Mouse (Mus musculus) lung, embryonic 15.5 days (tissue): ENCODE results near the gene Tsga10. TPM values are rescaled to one million over a fixed set of nuclear protein-coding genes. Genes with fewer than 3 reads are reported as not detected.

Experiments used
- ATAC-seq: fragments of 200-750 bp; cut with Nextera tagmentation; 2 replicates; pipeline ENCODE4 v1.8.0; 2017; ENCODE audit warnings: moderate number of reproducible peaks, borderline replicate concordance; ENCODE audit not compliant: low FRiP score, low TSS enrichment; ENCODE audit errors: extremely low read depth
- H3K27ac ChIP-seq: fragments of 300-500 bp; sonication (generic); 2 replicates; pipeline ENCODE4 v1.5.1; 2015; ENCODE audit warnings: moderate library complexity, mild to moderate bottlenecking, inconsistent platforms
- H3K27me3 ChIP-seq: fragments of 300-500 bp; sonication (generic); 2 replicates; pipeline ENCODE4 v1.6.1; 2015; ENCODE audit warnings: inconsistent platforms
- H3K36me3 ChIP-seq: fragments of 300-500 bp; sonication (generic); 2 replicates; pipeline ENCODE4 v1.6.1; 2015; ENCODE audit warnings: inconsistent platforms
- H3K4me1 ChIP-seq: fragments of 300-500 bp; sonication (generic); 2 replicates; pipeline ENCODE4 v1.6.1; 2015; ENCODE audit warnings: inconsistent platforms
- H3K4me2 ChIP-seq: fragments of 300-500 bp; sonication (generic); 2 replicates; pipeline ENCODE4 v1.6.1; 2015; ENCODE audit warnings: inconsistent platforms, mild to moderate bottlenecking, moderate library complexity
- H3K4me3 ChIP-seq: fragments of 300-500 bp; sonication (generic); 2 replicates; pipeline ENCODE4 v1.5.1; 2015; ENCODE audit warnings: mild to moderate bottlenecking, inconsistent platforms
- H3K9ac ChIP-seq: fragments of 300-500 bp; sonication (generic); 2 replicates; pipeline ENCODE4 v1.6.1; 2015; ENCODE audit warnings: inconsistent platforms
- H3K9me3 ChIP-seq: fragments of 300-500 bp; sonication (generic); 2 replicates; pipeline ENCODE4 v1.6.1; 2016; ENCODE audit warnings: inconsistent platforms
- WGBS: fragments of 180-500 bp; shearing (Covaris S2); methylation state at CpG from one replicate; pipeline ENCODE4 v1.1.7; 2015; 5-methylcytosine and 5-hydroxymethylcytosine counted together
- polyA plus RNA-seq: library from polyadenylated mRNA; unstranded; fragments of >200 nt; fragmentation: Nextera tagmentation; extraction: Ambion mirVana; gene quantifications from 2 replicates; pipeline ENCODE4 v1.2.1, GENCODE M21; 2015

Tsga10 gene
- 7.4 and 7.7 TPM in 2 replicates for polyA plus RNA-seq

GRCm38 (mm10) chr1:37866286-37866685 lies at the start of gene Tsga10:
Gene Tsga10 (minus strand): TSS chr1:37866429.
- Histone ChIP-seq H3K4me2 (peak within 1 kb of the TSS; percentile 74), H3K9ac (peak within 1 kb of the TSS; percentile 60), H3K27ac (peak within 1 kb of the TSS; percentile 90), H3K27me3 (peaks cover 4% of the 10 kb centered on the region; the same call in 1 of the 2 replicates), H3K4me3 (peak within 1 kb of the TSS; percentile 82), H3K9me3 (no peaks in the 10 kb centered on the region), H3K4me1 (peaks cover 9% of the 10 kb centered on the region), H3K36me3 (no peaks in the 10 kb centered on the region)
- ATAC-seq = no peak
- 85% methylated on average over 6 of the region's 6 CpGs for WGBS

- Histone ChIP-seq H3K27me3 (0 out of 2 replicates have a peak, but pooled peaks cover 3% of the 10 kb centered on the region), H3K4me1 (no peaks in the 10 kb centered on the region), H3K4me3 (no peak overlapping the region), H3K9me3 (no peaks in the 10 kb centered on the region), H3K27ac (no peak overlapping the region), H3K36me3 (no peaks in the 10 kb centered on the region), H3K4me2 (no peak overlapping the region), H3K9ac (no peak overlapping the region)
- no peak for ATAC-seq
- 76% methylated on average over 2 of the region's 2 CpGs for WGBS
Observed at GRCm38 (mm10) chr1:37912751-37913150, 46.5 kb upstream of the Tsga10 start.

- H3K36me3 ChIP-seq = peaks cover 12% of the 10 kb centered on the region
- no peak overlapping the region for H3K4me3 ChIP-seq
- no peak for ATAC-seq
- no peaks in the 10 kb centered on the region for H3K9me3 ChIP-seq
- no peaks in the 10 kb centered on the region for H3K4me1 ChIP-seq
- H3K27ac ChIP-seq = no peak overlapping the region
- 29% methylated on average over 6 of the region's 6 CpGs for WGBS
- no peaks in the 10 kb centered on the region for H3K27me3 ChIP-seq
- H3K4me2 ChIP-seq = no peak overlapping the region
- no peak overlapping the region for H3K9ac ChIP-seq
Observed at GRCm38 (mm10) chr1:37903178-37903577, 36.9 kb upstream of the Tsga10 start.

- 47% methylated on average over 6 of the region's 6 CpGs for WGBS
- no peaks in the 10 kb centered on the region for H3K4me1 ChIP-seq
- H3K27me3 ChIP-seq = no peaks in the 10 kb centered on the region
- H3K9ac ChIP-seq = no peak overlapping the region
- H3K9me3 ChIP-seq = no peaks in the 10 kb centered on the region
- no peak overlapping the region for H3K4me3 ChIP-seq
- H3K36me3 ChIP-seq = peaks cover 34% of the 10 kb centered on the region
- no peak overlapping the region for H3K4me2 ChIP-seq
- H3K27ac ChIP-seq = no peak overlapping the region
- no peak for ATAC-seq
Observed at GRCm38 (mm10) chr1:37900288-37900687, 34.1 kb upstream of the Tsga10 start.

- H3K4me3 ChIP-seq = no peak overlapping the region
- no peak overlapping the region for H3K9ac ChIP-seq
- WGBS = 77% methylated on average over 4 of the region's 4 CpGs
- no peaks in the 10 kb centered on the region for H3K4me1 ChIP-seq
- H3K9me3 ChIP-seq = no peaks in the 10 kb centered on the region
- peaks cover 39% of the 10 kb centered on the region for H3K36me3 ChIP-seq
- no peak overlapping the region for H3K27ac ChIP-seq
- no peak overlapping the region for H3K4me2 ChIP-seq
- no peak for ATAC-seq
- H3K27me3 ChIP-seq = no peaks in the 10 kb centered on the region
Observed at GRCm38 (mm10) chr1:37899816-37900215, 33.6 kb upstream of the Tsga10 start.

- no peak overlapping the region for H3K4me2 ChIP-seq
- no peak for ATAC-seq
- no peak overlapping the region for H3K9ac ChIP-seq
- no peaks in the 10 kb centered on the region for H3K9me3 ChIP-seq
- peaks cover 11% of the 10 kb centered on the region for H3K4me1 ChIP-seq
- H3K4me3 ChIP-seq = no peak overlapping the region
- no peak overlapping the region for H3K27ac ChIP-seq
- peaks cover 50% of the 10 kb centered on the region for H3K36me3 ChIP-seq
- no peaks in the 10 kb centered on the region for H3K27me3 ChIP-seq
Observed at GRCm38 (mm10) chr1:37894606-37895005, 28.4 kb upstream of the Tsga10 start.

- H3K9ac ChIP-seq = peak overlapping the region; percentile 66; the same call in 1 of the 2 replicates
Observed at GRCm38 (mm10) chr1:37891400-37891799, 25.2 kb upstream of the Tsga10 start.

GRCm38 (mm10) chr1:37890025-37890652 lies 23.9 kb upstream of the Tsga10 start, which contains the start of the genes Mitd1 and Mrpl30:
Gene Mitd1 (minus strand): TSS chr1:37890411.
Gene Mrpl30 (plus strand): TSS chr1:37890477.
- peak; percentile 90 for ATAC-seq
- H3K4me2 ChIP-seq = peak within 1 kb of the TSS; percentile 64
- H3K36me3 ChIP-seq = peaks cover 16% of the 10 kb centered on the region
- under 1% methylated on average over 41 of the region's 41 CpGs for WGBS
- H3K4me3 ChIP-seq = peak within 1 kb of the TSS; percentile 66
- peaks cover 18% of the 10 kb centered on the region for H3K4me1 ChIP-seq
- peak within 1 kb of the TSS; percentile 80 for H3K27ac ChIP-seq
- peak within 1 kb of the TSS; percentile 66 for H3K9ac ChIP-seq
- H3K27me3 ChIP-seq = no peaks in the 10 kb centered on the region
- no peaks in the 10 kb centered on the region for H3K9me3 ChIP-seq

More at GRCm38 (mm10) chr1:37891400-37891799, 25.2 kb upstream of the Tsga10 start:
- Histone ChIP-seq H3K4me2 (peak overlapping the region; percentile 64), H3K36me3 (peaks cover 26% of the 10 kb centered on the region), H3K4me1 (peaks cover 18% of the 10 kb centered on the region), H3K27me3 (no peaks in the 10 kb centered on the region), H3K4me3 (peak overlapping the region; percentile 66), H3K9me3 (no peaks in the 10 kb centered on the region), H3K27ac (no peak overlapping the region)
- no peak for ATAC-seq
- 46% methylated on average over 3 of the region's 3 CpGs for WGBS

- H3K36me3 ChIP-seq = peaks cover 14% of the 10 kb centered on the region
- H3K4me1 ChIP-seq = peaks cover 18% of the 10 kb centered on the region
- no peak for ATAC-seq
- peak overlapping the region; percentile 66 for H3K4me3 ChIP-seq
- 76% methylated on average over 7 of the region's 7 CpGs for WGBS
- H3K27me3 ChIP-seq = no peaks in the 10 kb centered on the region
- H3K4me2 ChIP-seq = peak overlapping the region; percentile 64
- H3K9me3 ChIP-seq = no peaks in the 10 kb centered on the region
- H3K9ac ChIP-seq = peak overlapping the region; percentile 66; the same call in 1 of the 2 replicates
- H3K27ac ChIP-seq = no peak overlapping the region
Observed at GRCm38 (mm10) chr1:37889206-37889605, 23.0 kb upstream of the Tsga10 start.

- WGBS = 69% methylated on average over 4 of the region's 4 CpGs
- no peak overlapping the region for H3K27ac ChIP-seq
- H3K27me3 ChIP-seq = no peaks in the 10 kb centered on the region
- H3K9ac ChIP-seq = no peak overlapping the region
- H3K4me3 ChIP-seq = no peak overlapping the region
- peaks cover 27% of the 10 kb centered on the region for H3K36me3 ChIP-seq
- no peak overlapping the region for H3K4me2 ChIP-seq
- peaks cover 6% of the 10 kb centered on the region for H3K4me1 ChIP-seq
- no peaks in the 10 kb centered on the region for H3K9me3 ChIP-seq
- no peak for ATAC-seq
Observed at GRCm38 (mm10) chr1:37884451-37884850, 18.2 kb upstream of the Tsga10 start.

- Histone ChIP-seq H3K9ac (no peak overlapping the region), H3K4me1 (no peaks in the 10 kb centered on the region), H3K27ac (no peak overlapping the region), H3K4me3 (no peak overlapping the region), H3K27me3 (no peaks in the 10 kb centered on the region), H3K36me3 (peaks cover 33% of the 10 kb centered on the region), H3K4me2 (no peak overlapping the region), H3K9me3 (no peaks in the 10 kb centered on the region)
- WGBS = 81% methylated on average over 4 of the region's 4 CpGs
- ATAC-seq = no peak
Observed at GRCm38 (mm10) chr1:37883411-37883810, 17.2 kb upstream of the Tsga10 start.

GRCm38 (mm10) chr1:37877736-37878460 lies 11.7 kb upstream of the Tsga10 start:
- H3K9me3 ChIP-seq = no peaks in the 10 kb centered on the region
- no peaks in the 10 kb centered on the region for H3K27me3 ChIP-seq
- 90% methylated on average over 13 of the region's 13 CpGs for WGBS
- ATAC-seq = no peak
- H3K9ac ChIP-seq = no peak overlapping the region
- 0 out of 2 replicates have a peak, but pooled peaks cover 4% of the 10 kb centered on the region for H3K4me1 ChIP-seq
- no peak overlapping the region for H3K27ac ChIP-seq
- peaks cover 53% of the 10 kb centered on the region for H3K36me3 ChIP-seq
- no peak overlapping the region for H3K4me2 ChIP-seq
- H3K4me3 ChIP-seq = no peak overlapping the region
